Mouse (Mus musculus) kidney, embryonic 15.5 days (tissue): ENCODE data around the gene Naglu. TPM values are rescaled to one million over a fixed set of nuclear protein-coding genes. Genes with fewer than 3 reads are reported as not detected.
A peak's percentile ranks its signal among the peaks of the same experiment; 100 is the strongest.
"Not testable (repeated sequence)": the region's sequence is repeated elsewhere in the genome, so short reads cannot be mapped to it uniquely, and the experiment has no call there.

Experiments used
- ATAC-seq: fragments of 200-750 bp; cut with Nextera tagmentation; replicated peaks from 2 replicates; pipeline ENCODE4 v1.8.0; 2017; ENCODE audit warnings: moderate TSS enrichment; ENCODE audit not compliant: low FRiP score
- H3K27ac ChIP-seq: fragments of 300-500 bp; sonication (generic); 2 replicates; pipeline ENCODE4 v1.5.1; 2015; ENCODE audit warnings: mild to moderate bottlenecking, inconsistent platforms
- H3K27me3 ChIP-seq: fragments of 300-500 bp; sonication (generic); 2 replicates; pipeline ENCODE4 v1.6.1; 2015; ENCODE audit warnings: inconsistent platforms
- H3K36me3 ChIP-seq: fragments of 300-500 bp; sonication (generic); 2 replicates; pipeline ENCODE4 v1.6.1; 2015; ENCODE audit warnings: inconsistent platforms
- H3K4me1 ChIP-seq: fragments of 300-500 bp; sonication (generic); 2 replicates; pipeline ENCODE4 v1.6.1; 2015; ENCODE audit warnings: inconsistent platforms
- H3K4me2 ChIP-seq: fragments of 300-500 bp; sonication (generic); 2 replicates; pipeline ENCODE4 v1.6.1; 2015; ENCODE audit warnings: moderate library complexity, mild to moderate bottlenecking, inconsistent platforms
- H3K4me3 ChIP-seq: fragments of 300-500 bp; sonication (generic); replicated peaks from 2 replicates; pipeline ENCODE4 v1.5.1; 2015; ENCODE audit warnings: mild to moderate bottlenecking, inconsistent platforms
- H3K9ac ChIP-seq: fragments of 300-500 bp; sonication (generic); 2 replicates; pipeline ENCODE4 v1.6.1; 2015; ENCODE audit warnings: mild to moderate bottlenecking, inconsistent platforms
- H3K9me3 ChIP-seq: fragments of 300-500 bp; sonication (generic); replicated peaks from 2 replicates; pipeline ENCODE4 v1.6.1; 2016; ENCODE audit warnings: inconsistent platforms
- WGBS: fragments of 180-500 bp; shearing (Covaris S2); methylation state at CpG from one replicate; pipeline ENCODE4 v1.1.7; 2015; ENCODE audit warnings: mixed read lengths; 5-methylcytosine and 5-hydroxymethylcytosine counted together
- microRNA-seq: library from miRNA; unstranded; fragments of <30 nt; microRNA quantifications from one replicate; pipeline ENCODE4, GENCODE M21; 2016
- polyA plus RNA-seq: library from polyadenylated mRNA; unstranded; fragments of >200 nt; fragmentation: Nextera tagmentation; extraction: Ambion mirVana; gene quantifications from 2 replicates; pipeline ENCODE4 v1.2.1, GENCODE M21; 2015

Gene Naglu
- polyA plus RNA-seq, 1 experiment from 2014 or later = 16.8 TPM

DNA sequence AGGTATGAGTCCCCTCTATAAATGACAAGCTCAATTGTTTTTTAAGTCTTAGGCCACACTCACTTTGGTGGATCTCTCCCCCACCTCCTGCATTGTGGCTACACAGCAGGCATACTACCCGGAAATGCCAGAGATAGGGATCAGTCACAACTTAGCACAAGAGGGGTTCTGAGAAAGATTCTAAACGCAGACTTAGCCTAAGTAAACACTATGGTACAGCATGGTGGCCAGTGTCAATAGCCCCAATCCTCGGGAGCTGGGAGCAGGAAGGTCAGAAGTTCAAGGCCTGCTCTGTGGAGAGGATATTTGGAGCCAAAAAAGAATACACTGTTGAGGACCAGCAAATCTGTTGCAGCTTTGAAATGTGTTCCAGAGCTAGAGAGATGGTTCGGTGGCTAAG lies 48.3 kb downstream of the Naglu start:
- ATAC-seq = no peak
- Histone ChIP-seq H3K4me1 (peaks cover 41% of the 10 kb centered on the region), H3K27me3 (no peaks in the 10 kb centered on the region), H3K36me3 (peaks cover 17% of the 10 kb centered on the region), H3K9me3 (no peaks in the 10 kb centered on the region), H3K4me3 (peak overlapping the region; percentile 86), H3K27ac (no peak overlapping the region), H3K4me2 (peak overlapping the region; percentile 94), H3K9ac (peak overlapping the region; percentile 86; the same call in 1 of the 2 replicates)
- 34% methylated on average over 4 of the region's 4 CpGs for WGBS

DNA sequence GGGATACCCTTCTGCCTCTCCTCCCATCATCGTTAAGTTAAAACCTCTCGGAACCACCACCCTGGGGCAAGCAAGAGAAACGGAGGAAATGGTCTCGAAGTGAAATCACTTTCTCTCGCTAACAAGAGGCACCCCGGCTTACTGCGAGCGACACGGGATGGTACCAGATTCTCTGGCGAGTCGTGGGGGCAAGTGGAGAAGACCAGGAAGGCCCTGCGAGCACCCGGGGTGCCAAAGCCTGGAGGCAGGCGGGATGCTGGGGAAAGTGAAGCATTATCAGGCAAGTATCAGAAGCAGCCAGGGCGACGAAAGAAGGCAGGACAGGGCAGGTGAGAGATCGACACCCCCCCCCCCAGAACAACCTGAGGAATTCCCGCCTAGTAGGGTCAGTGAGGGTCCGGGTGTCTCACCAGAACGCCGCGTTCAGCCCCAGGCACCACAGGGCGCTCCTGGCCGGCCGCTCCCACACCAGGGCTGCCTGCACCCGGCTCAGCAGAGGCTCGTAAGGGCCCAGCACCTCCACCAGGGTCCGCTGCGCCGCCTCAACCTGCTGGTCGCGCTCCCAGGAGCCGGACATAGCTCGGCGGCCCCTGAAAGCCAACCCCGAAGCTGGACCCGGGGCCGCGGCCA lies 49.4 kb downstream of the Naglu start:
- WGBS = under 1% methylated on average over 39 of the region's 39 CpGs

DNA sequence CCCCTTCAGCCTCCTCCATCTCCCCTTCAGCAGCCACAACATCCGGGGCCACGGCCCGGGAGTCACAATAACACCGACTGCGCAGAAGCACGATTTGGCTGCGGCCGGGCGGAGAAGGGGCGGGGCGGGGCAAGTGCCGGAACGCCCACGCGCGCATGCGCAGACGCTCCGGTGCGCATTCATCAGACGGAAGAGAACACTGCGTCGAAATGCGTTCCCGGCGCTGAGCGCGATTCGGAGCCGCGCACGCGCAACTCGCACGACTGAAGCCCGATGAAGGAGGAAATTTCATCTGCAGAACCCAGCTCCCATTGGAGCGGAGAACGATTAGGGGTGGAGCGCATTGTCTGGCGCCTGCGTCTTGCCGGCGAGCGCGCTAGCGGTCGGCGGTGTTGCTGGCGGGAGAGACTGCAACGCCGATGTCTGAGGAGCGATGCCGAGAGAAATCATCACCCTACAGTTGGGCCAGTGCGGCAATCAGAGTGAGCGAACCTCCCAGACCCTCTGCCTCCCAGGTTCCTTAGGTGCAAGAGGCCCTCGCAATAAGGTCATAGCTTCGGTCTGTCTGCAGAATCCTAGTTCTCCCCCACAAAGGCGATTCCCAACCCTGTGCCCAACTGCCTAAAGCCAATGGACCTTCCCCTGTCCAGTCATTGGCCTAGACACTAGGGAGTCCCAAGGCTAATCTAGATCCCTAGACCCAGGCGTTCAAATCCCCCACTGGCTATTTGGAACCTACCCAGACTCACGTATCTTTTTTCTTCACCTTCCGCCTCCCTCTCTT lies 50.1 kb downstream of the Naglu start, which contains the start of the genes Retreg3 and Tubg1:
Gene Retreg3 (minus strand): TSS at position 133 of the 784 bp plus-strand sequence.
Gene Tubg1 (plus strand): TSS at position 178 of the 784 bp plus-strand sequence.
- peak; percentile 95 for ATAC-seq
- peak within 1 kb of the TSS; percentile 86 for H3K4me3 ChIP-seq

More for the DNA sequence above, 49.4 kb downstream of the Naglu start:
- peak overlapping the region; percentile 86 for H3K4me3 ChIP-seq
- H3K4me1 ChIP-seq = peaks cover 41% of the 10 kb centered on the region
- peak overlapping the region; percentile 86 for H3K9ac ChIP-seq
- peaks cover 23% of the 10 kb centered on the region for H3K36me3 ChIP-seq
- peak overlapping the region; percentile 95 for H3K27ac ChIP-seq
- ATAC-seq = peak; percentile 84; the same call in 1 of the 2 replicates
- peak overlapping the region; percentile 94 for H3K4me2 ChIP-seq
- no peaks in the 10 kb centered on the region for H3K9me3 ChIP-seq
- H3K27me3 ChIP-seq = no peaks in the 10 kb centered on the region

DNA sequence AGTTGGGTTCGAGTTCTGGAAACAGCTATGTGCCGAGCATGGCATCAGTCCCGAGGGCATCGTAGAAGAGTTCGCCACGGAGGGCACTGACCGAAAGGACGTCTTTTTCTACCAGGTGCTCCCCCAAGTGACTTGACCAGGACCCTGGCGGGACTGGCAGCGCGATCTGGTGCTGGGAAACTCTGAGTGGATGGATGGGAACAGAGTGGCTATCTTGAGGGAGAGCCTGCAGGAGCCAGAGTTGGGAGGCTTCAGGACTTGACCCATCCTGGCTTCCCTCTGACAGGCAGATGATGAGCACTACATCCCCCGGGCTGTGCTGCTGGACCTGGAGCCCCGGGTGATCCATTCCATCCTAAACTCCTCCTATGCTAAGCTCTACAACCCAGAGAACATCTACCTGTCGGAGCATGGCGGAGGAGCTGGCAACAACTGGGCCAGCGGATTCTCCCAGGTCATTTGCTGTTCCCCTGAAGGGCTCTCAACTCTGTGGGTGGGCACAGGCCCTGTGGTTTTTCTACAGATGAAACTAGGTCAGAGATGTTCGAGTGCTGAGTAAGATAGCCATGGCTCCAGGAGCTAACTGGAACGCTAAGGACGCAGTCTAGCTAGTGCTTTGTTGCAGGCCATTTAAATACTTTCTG lies 50.9 kb downstream of the Naglu start:
- ATAC-seq = no peak
- Histone ChIP-seq H3K4me1 (peaks cover 38% of the 10 kb centered on the region), H3K36me3 (peaks cover 35% of the 10 kb centered on the region), H3K4me2 (peak overlapping the region; percentile 94), H3K9me3 (no peaks in the 10 kb centered on the region), H3K27me3 (no peaks in the 10 kb centered on the region), H3K9ac (peak overlapping the region; percentile 79), H3K4me3 (peak overlapping the region; percentile 86), H3K27ac (peak overlapping the region; percentile 95)
- 17% methylated on average over 19 of the region's 19 CpGs for WGBS

More for the DNA sequence above, 50.1 kb downstream of the Naglu start, which contains the start of the genes Retreg3 and Tubg1:
- H3K9ac ChIP-seq = peak within 1 kb of the TSS; percentile 86
- peak within 1 kb of the TSS; percentile 94 for H3K4me2 ChIP-seq
- H3K4me1 ChIP-seq = peaks cover 41% of the 10 kb centered on the region
- peaks cover 28% of the 10 kb centered on the region for H3K36me3 ChIP-seq
- under 1% methylated on average over 61 of the region's 61 CpGs for WGBS
- peak within 1 kb of the TSS; percentile 95 for H3K27ac ChIP-seq
- H3K9me3 ChIP-seq = no peaks in the 10 kb centered on the region
- no peaks in the 10 kb centered on the region for H3K27me3 ChIP-seq

DNA sequence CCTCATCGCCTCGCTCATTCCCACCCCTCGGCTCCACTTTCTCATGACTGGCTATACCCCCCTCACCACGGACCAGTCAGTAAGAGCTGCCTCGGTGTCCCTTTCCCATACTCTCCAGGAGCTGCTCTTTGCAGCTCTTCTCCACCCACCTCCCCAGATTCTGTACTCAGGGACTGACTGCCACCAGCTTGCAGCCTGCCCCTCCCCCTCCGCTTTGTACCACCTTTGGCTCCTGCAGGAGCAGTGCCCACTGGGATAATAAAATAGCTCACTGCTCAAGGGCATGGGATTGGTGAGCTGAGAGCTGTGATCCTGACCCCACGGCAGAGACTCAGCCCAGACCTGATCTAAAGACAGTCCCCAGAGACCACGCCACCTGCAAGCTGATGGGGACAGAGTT lies 54.7 kb downstream of the Naglu start:
- WGBS = 91% methylated on average over 8 of the region's 8 CpGs
- not testable (repeated sequence) for H3K9ac ChIP-seq, H3K4me3 ChIP-seq, H3K9me3 ChIP-seq, H3K4me2 ChIP-seq, ATAC-seq, H3K27ac ChIP-seq, H3K27me3 ChIP-seq
- Histone ChIP-seq H3K4me1 (peaks cover 12% of the 10 kb centered on the region), H3K36me3 (peaks cover 48% of the 10 kb centered on the region)

DNA sequence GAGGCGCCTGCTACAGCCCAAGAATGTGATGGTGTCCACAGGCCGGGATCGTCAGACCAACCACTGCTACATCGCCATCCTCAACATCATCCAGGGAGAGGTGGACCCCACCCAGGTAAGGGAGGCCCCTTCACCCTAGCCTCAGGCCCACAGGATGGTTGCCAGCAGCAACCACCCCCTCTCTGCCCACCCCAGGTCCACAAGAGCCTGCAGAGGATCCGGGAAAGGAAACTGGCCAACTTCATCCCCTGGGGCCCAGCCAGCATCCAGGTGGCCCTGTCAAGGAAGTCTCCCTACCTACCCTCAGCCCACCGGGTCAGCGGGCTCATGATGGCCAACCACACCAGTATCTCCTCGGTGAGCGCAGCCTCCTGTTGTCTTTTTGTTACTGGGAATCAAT lies 55.2 kb downstream of the Naglu start:
- not testable (repeated sequence) for H3K27ac ChIP-seq, H3K9ac ChIP-seq, ATAC-seq, H3K4me3 ChIP-seq, H3K4me2 ChIP-seq, H3K9me3 ChIP-seq, H3K27me3 ChIP-seq
- WGBS = 98% methylated on average over 9 of the region's 9 CpGs
- peaks cover 13% of the 10 kb centered on the region for H3K4me1 ChIP-seq
- peaks cover 48% of the 10 kb centered on the region for H3K36me3 ChIP-seq

DNA sequence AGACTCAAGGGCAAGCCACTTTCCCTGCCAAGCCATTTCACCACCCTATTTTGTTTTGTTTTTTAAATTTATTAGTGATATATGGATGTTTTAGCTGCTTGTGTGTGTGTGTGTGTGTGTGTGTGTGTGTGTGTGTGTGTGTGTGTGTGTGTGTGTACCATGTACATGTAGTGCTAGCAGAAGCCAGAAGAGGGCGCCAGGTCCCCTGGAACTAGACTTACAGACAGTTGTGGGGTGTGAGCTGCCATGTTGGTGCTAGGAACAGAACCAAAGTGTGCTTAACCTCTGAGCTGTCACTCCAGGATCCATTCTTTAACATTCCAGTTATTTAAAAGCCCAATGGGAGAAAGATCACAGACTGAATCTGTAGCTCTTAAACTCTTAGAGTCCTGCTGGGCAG lies 57.3 kb downstream of the Naglu start:
- ATAC-seq = no peak
- Histone ChIP-seq H3K4me2 (no peak overlapping the region), H3K9ac (no peak overlapping the region), H3K27me3 (no peaks in the 10 kb centered on the region), H3K9me3 (no peaks in the 10 kb centered on the region; the same call in 1 of the 2 replicates), H3K36me3 (peaks cover 45% of the 10 kb centered on the region), H3K4me1 (peaks cover 6% of the 10 kb centered on the region), H3K4me3 (no peak overlapping the region), H3K27ac (no peak overlapping the region)
- 100% methylated on average over 1 of the region's 1 CpGs for WGBS

Small RNA genes within 50 kb of the gene (microRNA-seq; reads per million reads assigned to microRNA genes)
- gene Mir6928 = 0.89 reads per million

Other genes with a start within 250 kb of the Naglu start
- 19.6 and 19.9 TPM in 2 replicates for gene Stat5b, start 219.3 kb upstream of the Naglu start, polyA plus RNA-seq
- gene Stat5a, start 210.7 kb upstream of the Naglu start, polyA plus RNA-seq = 3.1 and 3.7 TPM in 2 replicates
- 44.8 and 45.1 TPM in 2 replicates for gene Stat3, start 130.5 kb upstream of the Naglu start, polyA plus RNA-seq
- 131 and 150 TPM in 2 replicates for gene Cavin1, start 99.1 kb upstream of the Naglu start, polyA plus RNA-seq
- gene Atp6v0a1, start 60.6 kb upstream of the Naglu start, polyA plus RNA-seq = 36.1 and 46.0 TPM in 2 replicates
- gene Hsd17b1, start 8.4 kb downstream of the Naglu start, polyA plus RNA-seq = 0.19 and 0.24 TPM in 2 replicates
- gene Coasy, start 12.6 kb downstream of the Naglu start, polyA plus RNA-seq = 46.3 and 46.7 TPM in 2 replicates
- 44.9 and 46.9 TPM in 2 replicates for gene Mlx, start 17.3 kb downstream of the Naglu start, polyA plus RNA-seq
- 37.3 and 38.0 TPM in 2 replicates for gene Psmc3ip, start 25.4 kb downstream of the Naglu start, polyA plus RNA-seq
- gene Retreg3, start 49.9 kb downstream of the Naglu start, polyA plus RNA-seq = 21.3 and 24.5 TPM in 2 replicates
- gene Tubg1, start 49.9 kb downstream of the Naglu start, polyA plus RNA-seq = 86.3 and 99.6 TPM in 2 replicates
- 3.8 and 4.2 TPM in 2 replicates for gene Tubg2, start 85.9 kb downstream of the Naglu start, polyA plus RNA-seq
- 1.9 and 2.0 TPM in 2 replicates for gene Cntnap1, start 100.5 kb downstream of the Naglu start, polyA plus RNA-seq
- gene Plekhh3, start 101.3 kb downstream of the Naglu start, polyA plus RNA-seq = 17.0 and 18.6 TPM in 2 replicates
- gene Ccr10, start 105.4 kb downstream of the Naglu start, polyA plus RNA-seq = 0.78 and 0.82 TPM in 2 replicates
- gene Ezh1, start 156.5 kb downstream of the Naglu start, polyA plus RNA-seq = 22.9 and 27.0 TPM in 2 replicates
- gene Ramp2, start 176.0 kb downstream of the Naglu start, polyA plus RNA-seq = 220 and 232 TPM in 2 replicates
- 135 and 147 TPM in 2 replicates for gene Vps25, start 183.7 kb downstream of the Naglu start, polyA plus RNA-seq
- 25.5 and 27.2 TPM in 2 replicates for gene Wnk4, start 190.6 kb downstream of the Naglu start, polyA plus RNA-seq
- 1.6 and 3.1 TPM in 2 replicates for gene Cntd1, start 209.0 kb downstream of the Naglu start, polyA plus RNA-seq
- gene Coa3, start 209.1 kb downstream of the Naglu start, polyA plus RNA-seq = 185 and 195 TPM in 2 replicates
- gene Becn1, start 232.3 kb downstream of the Naglu start, polyA plus RNA-seq = 162 and 166 TPM in 2 replicates
- gene Psme3, start 246.2 kb downstream of the Naglu start, polyA plus RNA-seq = 153 and 156 TPM in 2 replicates